Mouse (Mus musculus): ENCODE measurements around the gene Syn2.

- TF ChIP-seq POLR2A (IDR thresholded peaks at IDR 0.05; ENCODE audit: insufficient read depth, low read depth, low read length) (no peak), CTCF (IDR thresholded peaks at IDR 0.05) (no peak), EP300 (IDR thresholded peaks at IDR 0.05; ENCODE audit: insufficient read depth, low read depth, low read length) (no peak)
Measured at GRCm38 (mm10) chr6:115127255-115127824, 7.4 kb upstream of the Syn2 start.
